Mouse (Mus musculus): Measurements from ENCODE around the gene Polr3b. TPM values are rescaled to one million over a fixed set of nuclear protein-coding genes. Genes with fewer than 3 reads are reported as not detected.

Polr3b gene
- total RNA-seq, 1 experiment from 2014 or later = 26.5 TPM

- no peak for ATAC-seq (replicated peaks in 1 of 2; ENCODE audit: insufficient read depth in 1 of 2, low FRiP score in 2 of 2, low TSS enrichment in 1 of 2, low read depth in 1 of 2, poor library complexity in 2 of 2, severe bottlenecking in 2 of 2)
Measured at GRCm38 (mm10) chr10:84716581-84716980, 94.5 kb downstream of the Polr3b start.

GRCm38 (mm10) chr10:84722711-84723110 is 100.6 kb downstream of the Polr3b start:
- no peak for ATAC-seq (replicated peaks in 1 of 2; ENCODE audit: insufficient read depth in 1 of 2, low FRiP score in 2 of 2, low TSS enrichment in 1 of 2, low read depth in 1 of 2, poor library complexity in 2 of 2, severe bottlenecking in 2 of 2)

GRCm38 (mm10) chr10:84727005-84727404 is 104.9 kb downstream of the Polr3b start:
- no peak for ATAC-seq (replicated peaks in 1 of 2; ENCODE audit: insufficient read depth in 1 of 2, low FRiP score in 2 of 2, low TSS enrichment in 1 of 2, low read depth in 1 of 2, poor library complexity in 2 of 2, severe bottlenecking in 2 of 2)

GRCm38 (mm10) chr10:84727760-84728159 is 105.7 kb downstream of the Polr3b start:
- ATAC-seq (replicated peaks in 1 of 2; ENCODE audit: insufficient read depth in 1 of 2, low FRiP score in 2 of 2, low TSS enrichment in 1 of 2, low read depth in 1 of 2, poor library complexity in 2 of 2, severe bottlenecking in 2 of 2) = no peak

GRCm38 (mm10) chr10:84730078-84730477 is 108.0 kb downstream of the Polr3b start:
- no peak for ATAC-seq (replicated peaks in 1 of 2; ENCODE audit: insufficient read depth in 1 of 2, low FRiP score in 2 of 2, low TSS enrichment in 1 of 2, low read depth in 1 of 2, poor library complexity in 2 of 2, severe bottlenecking in 2 of 2)

- ATAC-seq (replicated peaks in 1 of 2; ENCODE audit: insufficient read depth in 1 of 2, low FRiP score in 2 of 2, low TSS enrichment in 1 of 2, low read depth in 1 of 2, poor library complexity in 2 of 2, severe bottlenecking in 2 of 2) = no peak
Measured at GRCm38 (mm10) chr10:84730956-84731355, 108.9 kb downstream of the Polr3b start.

GRCm38 (mm10) chr10:84733511-84733910 is 111.4 kb downstream of the Polr3b start:
- no peak for ATAC-seq (replicated peaks in 1 of 2; ENCODE audit: insufficient read depth in 1 of 2, low FRiP score in 2 of 2, low TSS enrichment in 1 of 2, low read depth in 1 of 2, poor library complexity in 2 of 2, severe bottlenecking in 2 of 2)

GRCm38 (mm10) chr10:84754851-84755785 is 133.0 kb downstream of the Polr3b start:
- ATAC-seq (replicated peaks in 1 of 2; ENCODE audit: insufficient read depth in 1 of 2, low FRiP score in 2 of 2, low TSS enrichment in 1 of 2, low read depth in 1 of 2, poor library complexity in 2 of 2, severe bottlenecking in 2 of 2) = no peak

- 0 out of 4 replicates have a peak, but pooled peaks of 1 of the 2 experiments have one; percentile 17 for ATAC-seq (replicated peaks in 1 of 2; ENCODE audit: insufficient read depth in 1 of 2, low FRiP score in 2 of 2, low TSS enrichment in 1 of 2, low read depth in 1 of 2, poor library complexity in 2 of 2, severe bottlenecking in 2 of 2)
Measured at GRCm38 (mm10) chr10:84755786-84756203, 133.7 kb downstream of the Polr3b start, which contains the start of gene Rfx4. Gene Rfx4 (plus strand): TSS chr10:84756062.

- no peak for ATAC-seq (replicated peaks in 1 of 2; ENCODE audit: insufficient read depth in 1 of 2, low FRiP score in 2 of 2, low TSS enrichment in 1 of 2, low read depth in 1 of 2, poor library complexity in 2 of 2, severe bottlenecking in 2 of 2)
Measured at GRCm38 (mm10) chr10:84756435-84757095, 134.5 kb downstream of the Polr3b start.

GRCm38 (mm10) chr10:84757426-84758199 is 135.5 kb downstream of the Polr3b start:
- ATAC-seq (replicated peaks in 1 of 2; ENCODE audit: insufficient read depth in 1 of 2, low FRiP score in 2 of 2, low TSS enrichment in 1 of 2, low read depth in 1 of 2, poor library complexity in 2 of 2, severe bottlenecking in 2 of 2) = no peak

GRCm38 (mm10) chr10:84758200-84758468 is 136.0 kb downstream of the Polr3b start:
- ATAC-seq (replicated peaks in 1 of 2; ENCODE audit: insufficient read depth in 1 of 2, low FRiP score in 2 of 2, low TSS enrichment in 1 of 2, low read depth in 1 of 2, poor library complexity in 2 of 2, severe bottlenecking in 2 of 2) = no peak

- ATAC-seq (replicated peaks in 1 of 2; ENCODE audit: insufficient read depth in 1 of 2, low FRiP score in 2 of 2, low TSS enrichment in 1 of 2, low read depth in 1 of 2, poor library complexity in 2 of 2, severe bottlenecking in 2 of 2) = no peak
Measured at GRCm38 (mm10) chr10:84758483-84759431, 136.7 kb downstream of the Polr3b start.

GRCm38 (mm10) chr10:84759511-84760117 is 137.5 kb downstream of the Polr3b start:
- ATAC-seq (replicated peaks in 1 of 2; ENCODE audit: insufficient read depth in 1 of 2, low FRiP score in 2 of 2, low TSS enrichment in 1 of 2, low read depth in 1 of 2, poor library complexity in 2 of 2, severe bottlenecking in 2 of 2) = no peak

GRCm38 (mm10) chr10:84760118-84761111 is 138.3 kb downstream of the Polr3b start:
- no peak for ATAC-seq (replicated peaks in 1 of 2; ENCODE audit: insufficient read depth in 1 of 2, low FRiP score in 2 of 2, low TSS enrichment in 1 of 2, low read depth in 1 of 2, poor library complexity in 2 of 2, severe bottlenecking in 2 of 2)

All from hematopoietic stem cell, adult 5-6 weeks (primary cell).